Mouse (Mus musculus): ENCODE data around the gene Atl1. TPM values are rescaled to one million over a fixed set of nuclear protein-coding genes. Genes with fewer than 3 reads are reported as not detected.

Gene Atl1
- polyA plus RNA-seq, 1 experiment = 2.1 TPM

DNA sequence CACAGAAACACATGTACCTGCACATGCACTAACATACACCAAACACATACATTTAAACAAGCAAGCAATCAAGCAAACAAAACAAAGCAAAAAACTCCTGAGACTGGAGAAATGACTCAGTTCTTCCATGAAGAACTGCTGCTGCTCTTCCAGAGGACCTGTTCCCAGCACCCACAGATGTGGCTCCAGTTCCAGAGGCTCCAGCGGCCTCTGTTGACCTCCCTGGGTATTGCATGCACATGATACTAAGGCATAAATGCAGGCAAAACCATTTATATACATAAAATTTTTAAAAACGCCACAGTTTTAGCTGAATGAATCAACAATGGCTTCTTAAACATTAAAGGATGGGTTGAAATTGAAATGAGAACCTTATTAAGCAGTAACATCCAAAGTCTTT, 46.9 kb downstream of the Atl1 start:
- TF ChIP-seq CTCF (conservative IDR thresholded peaks at IDR 0.05; ENCODE audit: insufficient read depth, insufficient read length, low read depth, low read length) = no peak
- TF ChIP-seq POLR2A (IDR thresholded peaks at IDR 0.05; ENCODE audit: low read depth, low read length) = no peak
- no peaks in the 10 kb centered on the region for H3K27me3 ChIP-seq (replicated peaks; ENCODE audit: control insufficient read depth, insufficient read depth, low read length)
- H3K4me1 ChIP-seq (ENCODE audit: control insufficient read depth, insufficient read depth, low read length) = no peaks in the 10 kb centered on the region
- 77% methylated on average over 2 of the region's 2 CpGs for WGBS
- no peak for DNase-seq
- H3K36me3 ChIP-seq (ENCODE audit: control insufficient read depth, insufficient read depth, low read length) = no peaks in the 10 kb centered on the region
- no peak overlapping the region for H3K27ac ChIP-seq (ENCODE audit: insufficient read depth, low read depth, low read length)
- no peak overlapping the region for H3K4me3 ChIP-seq (ENCODE audit: insufficient read depth, low read depth, low read length)

DNA sequence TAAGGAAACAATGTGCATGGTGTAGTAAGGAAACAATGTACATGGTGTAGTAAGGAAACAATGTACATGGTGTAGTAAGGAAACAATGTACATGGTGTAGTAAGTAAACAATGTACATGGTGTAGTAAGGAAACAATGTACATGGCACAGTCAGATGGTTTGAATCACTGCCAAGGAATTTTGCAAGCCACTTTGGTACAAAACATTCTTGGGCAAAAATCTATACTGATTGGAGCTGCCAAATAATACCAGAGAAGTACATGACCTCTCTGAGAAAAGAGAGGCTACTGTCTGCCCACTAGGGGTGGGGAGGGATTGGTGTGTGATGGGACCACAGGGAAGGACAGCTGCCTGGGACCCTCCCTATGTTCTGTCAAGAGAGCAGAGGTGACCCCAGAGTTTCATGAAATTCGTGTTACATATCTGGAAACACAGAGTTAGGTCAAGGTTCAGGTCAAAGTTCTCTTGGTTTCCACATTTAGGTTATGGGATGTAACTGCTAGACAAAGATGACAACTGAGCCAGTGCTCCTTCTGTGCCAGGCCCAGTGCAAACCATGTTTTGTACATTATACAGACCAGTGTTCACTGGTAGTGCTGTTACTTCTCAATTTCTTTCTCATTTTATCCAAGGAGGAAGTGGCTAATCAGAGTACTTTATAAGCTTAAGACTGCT, 49.4 kb downstream of the Atl1 start:
- no peak for TF ChIP-seq CTCF (conservative IDR thresholded peaks at IDR 0.05; ENCODE audit: insufficient read depth, insufficient read length, low read depth, low read length)
- no peak for TF ChIP-seq POLR2A (IDR thresholded peaks at IDR 0.05; ENCODE audit: low read depth, low read length)
- Histone ChIP-seq H3K4me3 (ENCODE audit: insufficient read depth, low read depth, low read length) (no peak overlapping the region), H3K4me1 (ENCODE audit: control insufficient read depth, insufficient read depth, low read length) (no peaks in the 10 kb centered on the region), H3K36me3 (ENCODE audit: control insufficient read depth, insufficient read depth, low read length) (no peaks in the 10 kb centered on the region), H3K27ac (ENCODE audit: insufficient read depth, low read depth, low read length) (no peak overlapping the region), H3K27me3 (replicated peaks; ENCODE audit: control insufficient read depth, insufficient read depth, low read length) (no peaks in the 10 kb centered on the region)
- 47% methylated on average over 1 of the region's 1 CpGs for WGBS
- DNase-seq = no peak

DNA sequence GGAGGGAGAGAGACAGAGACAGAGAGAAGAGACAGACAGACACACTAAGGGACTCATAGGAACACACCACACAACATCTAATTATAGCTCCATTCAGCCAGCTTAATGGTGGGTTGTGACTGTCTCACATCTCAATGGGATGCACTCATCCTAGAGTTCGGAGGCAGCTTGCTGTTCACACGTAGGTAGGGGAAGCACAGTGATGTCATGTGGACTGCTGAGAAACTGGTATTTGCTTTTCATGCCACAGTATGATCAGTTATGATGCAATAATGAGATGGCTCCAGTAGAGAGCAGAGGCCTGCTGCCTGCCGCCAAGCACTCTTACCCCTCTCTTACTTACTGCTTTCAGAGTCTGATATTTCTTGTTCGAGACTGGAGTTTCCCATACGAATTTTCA, 53.4 kb downstream of the Atl1 start:
- no peak for TF ChIP-seq POLR2A (IDR thresholded peaks at IDR 0.05; ENCODE audit: low read depth, low read length)
- TF ChIP-seq CTCF (conservative IDR thresholded peaks at IDR 0.05; ENCODE audit: insufficient read depth, insufficient read length, low read depth, low read length) = no peak
- no peak overlapping the region for H3K4me3 ChIP-seq (ENCODE audit: insufficient read depth, low read depth, low read length)
- no peaks in the 10 kb centered on the region for H3K36me3 ChIP-seq (ENCODE audit: control insufficient read depth, insufficient read depth, low read length)
- H3K4me1 ChIP-seq (ENCODE audit: control insufficient read depth, insufficient read depth, low read length) = no peaks in the 10 kb centered on the region
- no peak overlapping the region for H3K27ac ChIP-seq (ENCODE audit: insufficient read depth, low read depth, low read length)
- WGBS = 96% methylated on average over 5 of the region's 5 CpGs
- DNase-seq = no peak
- H3K27me3 ChIP-seq (replicated peaks; ENCODE audit: control insufficient read depth, insufficient read depth, low read length) = no peaks in the 10 kb centered on the region

DNA sequence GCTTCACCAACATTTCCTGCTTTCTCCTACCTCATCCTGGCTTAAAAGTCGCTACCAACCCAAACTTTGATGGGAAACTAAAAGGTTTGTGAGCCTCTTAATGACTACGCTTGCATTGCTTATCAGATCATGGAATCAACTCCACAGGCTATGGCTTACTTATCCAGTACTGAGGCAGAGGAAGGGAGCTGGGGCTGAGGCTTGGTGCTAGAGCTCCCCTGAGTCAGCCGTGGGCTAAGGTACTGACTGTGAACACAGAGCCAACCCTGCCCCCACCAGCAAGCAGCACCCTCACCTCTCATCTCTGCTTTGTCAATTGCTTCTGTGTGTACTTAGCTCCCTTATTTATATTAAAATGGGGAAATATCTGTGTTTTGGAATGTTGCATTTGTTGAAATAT, 55.1 kb downstream of the Atl1 start:
- Histone ChIP-seq H3K4me3 (ENCODE audit: insufficient read depth, low read depth, low read length) (no peak overlapping the region), H3K36me3 (ENCODE audit: control insufficient read depth, insufficient read depth, low read length) (no peaks in the 10 kb centered on the region), H3K27me3 (replicated peaks; ENCODE audit: control insufficient read depth, insufficient read depth, low read length) (no peaks in the 10 kb centered on the region), H3K27ac (ENCODE audit: insufficient read depth, low read depth, low read length) (no peak overlapping the region), H3K4me1 (ENCODE audit: control insufficient read depth, insufficient read depth, low read length) (no peaks in the 10 kb centered on the region)
- DNase-seq = no peak
- TF ChIP-seq POLR2A (IDR thresholded peaks at IDR 0.05; ENCODE audit: low read depth, low read length) (no peak), CTCF (conservative IDR thresholded peaks at IDR 0.05; ENCODE audit: insufficient read depth, insufficient read length, low read depth, low read length) (no peak)
- WGBS = 78% methylated on average over 3 of the region's 3 CpGs

DNA sequence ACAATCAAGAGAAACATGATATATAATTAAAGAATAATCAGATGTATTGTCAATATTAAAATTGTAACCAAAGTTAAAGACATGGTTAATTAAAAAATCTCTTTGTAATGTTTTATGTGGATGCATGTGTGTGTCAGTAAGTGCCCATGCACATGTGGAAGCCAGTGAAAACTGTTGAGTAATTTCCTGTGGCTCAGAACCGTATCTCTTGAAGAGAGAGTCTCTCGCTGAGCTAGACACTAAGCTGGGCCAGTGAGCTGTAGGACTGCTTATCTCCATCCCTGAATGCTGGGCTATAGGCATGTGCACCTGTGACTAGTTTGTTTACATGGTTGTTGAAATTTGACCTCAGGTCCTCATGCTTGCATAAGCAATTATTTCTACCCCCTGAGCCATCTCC, 65.0 kb downstream of the Atl1 start:
- no peaks in the 10 kb centered on the region for H3K4me1 ChIP-seq (ENCODE audit: control insufficient read depth, insufficient read depth, low read length)
- H3K36me3 ChIP-seq (ENCODE audit: control insufficient read depth, insufficient read depth, low read length) = no peaks in the 10 kb centered on the region
- 80% methylated on average over 2 of the region's 2 CpGs for WGBS
- H3K4me3 ChIP-seq (ENCODE audit: insufficient read depth, low read depth, low read length) = no peak overlapping the region
- TF ChIP-seq CTCF (conservative IDR thresholded peaks at IDR 0.05; ENCODE audit: insufficient read depth, insufficient read length, low read depth, low read length) (no peak), POLR2A (IDR thresholded peaks at IDR 0.05; ENCODE audit: low read depth, low read length) (no peak)
- H3K27ac ChIP-seq (ENCODE audit: insufficient read depth, low read depth, low read length) = no peak overlapping the region
- H3K27me3 ChIP-seq (replicated peaks; ENCODE audit: control insufficient read depth, insufficient read depth, low read length) = no peaks in the 10 kb centered on the region
- no peak for DNase-seq

DNA sequence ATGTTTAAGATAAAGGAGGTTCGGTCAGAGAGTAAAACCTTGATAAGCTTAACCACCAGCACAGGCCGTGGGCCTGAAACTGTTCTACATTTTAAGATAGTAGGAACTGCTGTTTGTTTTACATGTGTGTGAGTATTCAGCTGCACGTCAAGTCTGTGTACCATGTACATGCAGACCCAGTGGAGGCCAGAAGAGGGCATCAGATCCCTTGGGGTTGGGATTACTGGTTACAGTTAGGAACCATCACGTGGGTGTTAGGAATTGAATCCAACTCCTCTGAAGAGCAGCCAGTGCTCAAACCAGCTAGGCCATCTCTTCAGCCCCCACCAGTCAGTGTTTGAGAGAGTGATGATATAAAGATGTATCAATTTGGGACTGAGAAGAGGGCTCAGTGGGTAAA, 70.1 kb downstream of the Atl1 start:
- peak; percentile 82 for DNase-seq
- no peak overlapping the region for H3K4me3 ChIP-seq (ENCODE audit: insufficient read depth, low read depth, low read length)
- no peaks in the 10 kb centered on the region for H3K27me3 ChIP-seq (replicated peaks; ENCODE audit: control insufficient read depth, insufficient read depth, low read length)
- peaks cover 2% of the 10 kb centered on the region; the same call in 1 of the 2 replicates for H3K36me3 ChIP-seq (ENCODE audit: control insufficient read depth, insufficient read depth, low read length)
- TF ChIP-seq POLR2A (IDR thresholded peaks at IDR 0.05; ENCODE audit: low read depth, low read length) (no peak), CTCF (conservative IDR thresholded peaks at IDR 0.05; ENCODE audit: insufficient read depth, insufficient read length, low read depth, low read length) (peak; percentile 90)
- H3K27ac ChIP-seq (ENCODE audit: insufficient read depth, low read depth, low read length) = no peak overlapping the region
- H3K4me1 ChIP-seq (ENCODE audit: control insufficient read depth, insufficient read depth, low read length) = no peaks in the 10 kb centered on the region
- WGBS = 53% methylated on average over 4 of the region's 4 CpGs

DNA sequence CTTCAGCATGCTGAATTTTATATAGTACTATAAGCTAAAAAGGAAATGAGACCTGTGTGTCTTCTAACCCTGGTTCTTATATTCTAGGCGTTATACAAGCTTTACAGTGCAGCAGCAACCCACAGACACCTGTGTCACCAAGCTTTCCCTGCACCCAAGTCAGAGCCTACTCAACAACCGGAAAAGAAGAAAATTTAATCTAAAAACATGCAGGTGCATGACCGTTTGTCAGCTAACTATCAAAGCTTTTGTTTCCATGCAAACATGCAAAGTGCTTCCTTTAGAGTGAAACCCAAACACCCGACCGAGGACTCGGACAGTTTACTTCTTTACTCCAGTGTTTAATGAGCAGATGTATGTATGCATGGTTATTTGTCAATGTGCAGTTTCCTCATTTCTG, 70.7 kb downstream of the Atl1 start:
- peaks cover 2% of the 10 kb centered on the region; the same call in 1 of the 2 replicates for H3K36me3 ChIP-seq (ENCODE audit: control insufficient read depth, insufficient read depth, low read length)
- TF ChIP-seq CTCF (conservative IDR thresholded peaks at IDR 0.05; ENCODE audit: insufficient read depth, insufficient read length, low read depth, low read length) (no peak), POLR2A (IDR thresholded peaks at IDR 0.05; ENCODE audit: low read depth, low read length) (no peak)
- H3K4me3 ChIP-seq (ENCODE audit: insufficient read depth, low read depth, low read length) = no peak overlapping the region
- DNase-seq = no peak
- no peaks in the 10 kb centered on the region for H3K4me1 ChIP-seq (ENCODE audit: control insufficient read depth, insufficient read depth, low read length)
- H3K27ac ChIP-seq (ENCODE audit: insufficient read depth, low read depth, low read length) = no peak overlapping the region
- 85% methylated on average over 6 of the region's 6 CpGs for WGBS
- H3K27me3 ChIP-seq (replicated peaks; ENCODE audit: control insufficient read depth, insufficient read depth, low read length) = no peaks in the 10 kb centered on the region

All from kidney, adult 2 months (tissue).